Mouse (Mus musculus) megakaryocyte, embryonic 14.5 days (primary cell): ENCODE results near the gene Rnf113a2. TPM values are rescaled to one million over a fixed set of nuclear protein-coding genes. Genes with fewer than 3 reads are reported as not detected.
A peak's percentile ranks its signal among the peaks of the same experiment; 100 is the strongest.

Source experiments
- H3K27me3 ChIP-seq: replicated peaks from 2 replicates; pipeline ENCODE3; 2012; ENCODE audit warnings: inconsistent platforms
- H3K36me3 ChIP-seq: replicated peaks from 2 replicates; pipeline ENCODE3; 2012; ENCODE audit warnings: low read length, inconsistent platforms, mixed read lengths
- H3K4me1 ChIP-seq: 2 replicates; pipeline ENCODE4 v1.6.1; 2012; ENCODE audit warnings: inconsistent platforms
- H3K4me3 ChIP-seq: replicated peaks from 2 replicates; pipeline ENCODE3; 2012; ENCODE audit warnings: moderate library complexity, mild to moderate bottlenecking, inconsistent platforms
- H3K9me3 ChIP-seq: 2 replicates; pipeline ENCODE4 v1.6.1; 2012; ENCODE audit warnings: inconsistent platforms
- FLI1 ChIP-seq: IDR thresholded peaks from 2 replicates; pipeline ENCODE4 v1.6.1; 2012; ENCODE audit warnings: low read length, inconsistent platforms, mixed read lengths
- GATA1 ChIP-seq: IDR thresholded peaks from 3 replicates; pipeline ENCODE4 v1.6.1; 2012; ENCODE audit warnings: mixed read lengths, low read length, inconsistent platforms, borderline replicate concordance
- polyA plus RNA-seq: library from polyadenylated mRNA; stranded (reverse); fragments of >175 nt; gene quantifications from 2 replicates; pipeline ENCODE4 v1.2.3, GENCODE M21; 2012; ENCODE audit warnings: low replicate concordance; ENCODE audit not compliant: insufficient read depth

Rnf113a2 gene
- polyA plus RNA-seq, 1 experiment: 24.6 TPM

DNA sequence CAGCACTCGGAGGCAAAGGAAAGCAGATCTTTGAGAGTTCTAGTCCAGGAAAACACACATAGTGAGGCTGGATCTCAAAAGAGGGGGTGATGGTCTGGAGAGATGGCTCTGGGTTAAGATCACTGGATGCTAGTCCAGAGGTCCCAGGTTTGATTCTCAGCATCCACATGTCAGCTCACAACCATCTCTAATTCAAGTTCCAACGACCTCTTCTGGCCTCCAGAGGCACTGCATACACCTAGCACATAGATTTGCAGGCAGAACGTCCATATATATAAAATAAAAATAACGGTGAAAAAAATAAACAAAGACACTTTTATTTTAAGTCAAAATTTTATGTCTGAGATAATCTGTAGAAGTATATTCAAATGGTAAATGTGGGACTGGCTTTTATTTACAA, 9.7 kb upstream of the Rnf113a2 start:
- H3K4me1 ChIP-seq: peaks cover 14% of the 10 kb centered on the region
- H3K4me3 ChIP-seq: no peak overlapping the region
- H3K9me3 ChIP-seq: no peaks in the 10 kb centered on the region; the same call in 1 of the 2 replicates
- no peaks in the 10 kb centered on the region for H3K27me3 ChIP-seq
- TF ChIP-seq GATA1 (no peak), FLI1 (no peak)
- H3K36me3 ChIP-seq: no peaks in the 10 kb centered on the region

DNA sequence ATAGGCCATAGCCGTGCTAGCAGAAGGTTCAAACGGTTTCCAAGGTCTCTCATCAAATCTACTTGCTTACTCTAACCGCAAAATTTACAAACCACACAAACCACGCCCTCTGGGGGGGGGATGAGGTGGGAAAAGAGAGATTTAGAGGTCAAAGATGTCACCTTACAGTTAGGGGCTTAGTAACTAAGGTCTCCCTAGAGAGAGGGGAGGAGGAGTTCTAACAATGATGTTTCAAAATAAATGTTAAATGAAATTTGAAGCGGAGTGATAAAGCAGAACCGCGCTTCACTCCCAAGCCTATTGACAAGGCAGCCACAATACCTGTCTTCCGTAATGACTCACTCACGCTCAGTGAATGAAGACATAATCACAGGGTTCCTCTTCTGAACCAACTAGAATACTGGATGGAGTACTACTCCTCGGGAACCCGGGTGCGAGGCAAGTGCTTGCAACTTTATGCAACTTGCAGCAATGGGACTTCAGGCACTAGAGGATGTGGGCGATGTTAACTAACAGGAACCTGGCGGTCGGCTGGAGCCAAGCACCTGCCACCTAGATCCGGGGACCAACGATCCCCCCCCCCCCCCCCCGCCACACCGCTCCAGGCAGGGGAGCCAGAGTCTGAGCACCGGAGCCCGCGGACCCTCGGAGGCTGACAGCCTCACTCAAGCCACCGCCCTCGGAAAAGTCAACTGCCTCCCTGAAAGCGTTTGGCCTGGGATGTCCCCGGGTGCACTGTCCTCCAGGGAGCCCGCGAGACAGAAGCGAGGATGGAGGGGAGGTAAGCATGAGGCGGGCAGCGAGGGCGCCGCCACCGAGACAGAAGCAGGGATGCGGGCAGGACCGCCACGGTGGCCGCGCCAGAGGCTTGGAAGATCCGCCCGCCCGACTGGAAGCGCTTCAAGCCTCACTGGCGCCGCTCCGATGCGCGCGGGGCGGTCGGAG, 8.8 kb upstream of the Rnf113a2 start:
- Histone ChIP-seq H3K4me1 (peaks cover 14% of the 10 kb centered on the region), H3K27me3 (no peaks in the 10 kb centered on the region), H3K9me3 (no peaks in the 10 kb centered on the region; the same call in 1 of the 2 replicates), H3K36me3 (no peaks in the 10 kb centered on the region), H3K4me3 (peak overlapping the region; percentile 97)
- TF ChIP-seq GATA1 (no peak), FLI1 (no peak)

DNA sequence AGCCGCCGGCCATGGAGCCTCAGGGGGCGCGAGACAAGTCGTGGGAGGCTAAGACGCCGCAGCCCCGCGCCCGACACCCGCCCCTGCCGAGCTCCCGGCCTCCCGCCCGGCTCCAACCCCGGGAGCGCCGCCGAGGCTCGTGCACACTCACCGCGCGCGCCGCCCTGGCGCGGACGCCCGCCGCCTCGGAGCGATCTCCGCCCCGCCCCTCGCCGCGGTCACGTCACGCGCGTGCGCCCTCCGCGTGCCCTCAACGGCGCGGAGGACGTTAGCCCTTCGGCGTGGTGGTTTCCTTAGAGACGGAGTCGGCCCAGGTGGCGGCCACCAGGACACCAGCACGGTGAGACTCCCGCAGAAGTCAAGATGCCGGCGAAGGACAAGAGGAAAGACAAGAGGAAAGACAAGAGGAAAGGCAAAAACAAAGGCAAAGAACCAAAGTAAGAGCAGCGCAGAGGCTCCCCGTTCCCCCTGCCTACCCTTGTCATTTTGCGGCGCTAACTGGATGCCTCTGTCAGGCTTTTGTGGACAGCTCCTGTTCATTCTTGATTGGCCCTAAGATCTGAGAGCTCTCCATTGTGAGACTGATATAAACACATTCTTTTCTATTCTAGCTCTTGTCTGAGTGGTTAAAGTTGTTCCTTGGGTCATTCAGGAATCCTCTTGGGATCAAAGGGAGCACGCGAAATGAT, 8.0 kb upstream of the Rnf113a2 start, which contains the start of the genes Entpd5 and Bbof1:
Gene Entpd5 (minus strand): TSS at position 211 of the 689 bp plus-strand sequence.
Gene Bbof1 (plus strand): TSS at position 253 of the 689 bp plus-strand sequence.
- Histone ChIP-seq H3K4me3 (peak within 1 kb of the TSS; percentile 97), H3K27me3 (no peaks in the 10 kb centered on the region), H3K4me1 (peaks cover 14% of the 10 kb centered on the region), H3K9me3 (no peaks in the 10 kb centered on the region; the same call in 1 of the 2 replicates), H3K36me3 (no peaks in the 10 kb centered on the region)
- TF ChIP-seq FLI1 (no peak), GATA1 (no peak)

DNA sequence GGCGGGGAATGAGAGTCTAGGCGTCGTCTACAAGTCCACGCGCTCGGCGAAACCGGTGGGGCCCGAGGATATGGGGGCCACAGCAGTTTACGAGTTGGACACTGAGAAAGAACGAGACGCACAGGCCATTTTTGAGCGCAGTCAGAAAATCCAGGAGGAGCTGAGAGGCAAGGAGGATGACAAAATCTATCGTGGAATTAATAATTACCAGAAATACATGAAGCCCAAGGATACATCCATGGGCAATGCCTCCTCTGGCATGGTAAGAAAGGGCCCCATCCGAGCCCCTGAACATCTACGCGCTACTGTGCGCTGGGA, 568 bp downstream of the Rnf113a2 start:
- TF ChIP-seq GATA1: no peak
- TF ChIP-seq FLI1: no peak
- Histone ChIP-seq H3K4me3 (peak overlapping the region; percentile 95), H3K9me3 (no peaks in the 10 kb centered on the region), H3K27me3 (no peaks in the 10 kb centered on the region), H3K4me1 (peaks cover 12% of the 10 kb centered on the region), H3K36me3 (peaks cover under 1% of the 10 kb centered on the region)

DNA sequence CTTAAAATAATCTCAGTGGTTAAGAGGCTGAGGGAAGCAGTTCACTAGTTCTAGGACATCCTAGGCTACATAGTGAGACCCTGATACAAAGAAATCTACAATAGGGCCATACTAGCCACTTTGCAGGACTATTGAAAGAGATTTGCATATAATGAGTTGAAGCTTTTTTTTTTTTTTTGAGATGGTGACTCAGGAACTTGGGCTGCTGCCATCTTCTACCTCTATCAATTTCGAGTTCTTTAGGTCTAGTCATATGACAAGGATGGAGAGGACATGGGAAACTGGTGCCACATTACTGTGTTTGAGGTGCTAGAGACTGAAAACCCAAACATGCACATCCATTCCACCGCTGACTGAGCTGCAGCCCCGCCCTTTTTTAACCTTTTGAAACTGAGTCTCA, 7.0 kb downstream of the Rnf113a2 start:
- Histone ChIP-seq H3K27me3 (no peaks in the 10 kb centered on the region), H3K9me3 (no peaks in the 10 kb centered on the region), H3K36me3 (peaks cover 4% of the 10 kb centered on the region), H3K4me1 (peaks cover 27% of the 10 kb centered on the region), H3K4me3 (no peak overlapping the region)
- no peak for TF ChIP-seq FLI1
- TF ChIP-seq GATA1: no peak

DNA sequence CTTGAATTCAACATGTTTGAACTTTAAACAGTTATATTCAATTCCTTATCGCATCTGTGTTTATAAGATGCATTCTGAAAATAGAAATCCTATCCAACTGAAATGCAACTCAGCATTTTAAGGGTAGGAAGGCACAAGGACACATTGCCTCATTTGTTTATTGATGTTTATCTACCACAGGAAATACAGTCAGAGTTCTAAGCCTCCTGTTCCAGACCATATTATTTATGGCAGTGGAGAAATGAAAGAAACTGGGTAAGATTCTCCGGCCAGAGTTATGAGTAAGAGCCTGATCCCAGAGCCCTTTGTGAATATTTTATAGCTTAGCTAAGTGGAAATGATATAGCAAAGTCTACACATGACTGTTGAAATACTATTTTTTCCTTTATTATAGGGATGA, 12.8 kb downstream of the Rnf113a2 start:
- no peak overlapping the region for H3K4me3 ChIP-seq
- H3K4me1 ChIP-seq: peaks cover 3% of the 10 kb centered on the region; the same call in 1 of the 2 replicates
- no peaks in the 10 kb centered on the region for H3K27me3 ChIP-seq
- TF ChIP-seq FLI1: no peak
- no peak for TF ChIP-seq GATA1
- H3K36me3 ChIP-seq: peaks cover 37% of the 10 kb centered on the region
- H3K9me3 ChIP-seq: no peaks in the 10 kb centered on the region

DNA sequence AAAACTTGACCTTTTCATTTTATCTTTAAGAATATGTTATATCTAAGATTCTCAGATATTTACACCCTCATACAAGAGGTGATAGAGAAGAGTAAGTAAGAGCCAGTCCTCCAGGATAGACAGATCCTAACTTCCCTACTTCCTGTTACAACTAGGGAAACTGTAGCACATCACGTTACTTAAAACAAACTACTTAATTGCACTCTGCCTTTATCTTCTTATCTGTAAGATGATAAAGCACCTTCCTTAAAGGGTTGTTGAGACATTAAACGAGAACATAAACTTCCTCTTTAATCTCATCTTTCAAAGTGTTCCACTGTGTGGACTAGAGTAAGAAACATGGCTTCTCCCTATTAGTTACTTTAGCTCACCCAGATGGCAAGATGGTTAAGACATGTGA, 21.7 kb downstream of the Rnf113a2 start:
- Histone ChIP-seq H3K4me3 (no peak overlapping the region), H3K9me3 (peaks cover 17% of the 10 kb centered on the region), H3K4me1 (no peaks in the 10 kb centered on the region), H3K36me3 (peaks cover 47% of the 10 kb centered on the region), H3K27me3 (no peaks in the 10 kb centered on the region)
- no peak for TF ChIP-seq GATA1

DNA sequence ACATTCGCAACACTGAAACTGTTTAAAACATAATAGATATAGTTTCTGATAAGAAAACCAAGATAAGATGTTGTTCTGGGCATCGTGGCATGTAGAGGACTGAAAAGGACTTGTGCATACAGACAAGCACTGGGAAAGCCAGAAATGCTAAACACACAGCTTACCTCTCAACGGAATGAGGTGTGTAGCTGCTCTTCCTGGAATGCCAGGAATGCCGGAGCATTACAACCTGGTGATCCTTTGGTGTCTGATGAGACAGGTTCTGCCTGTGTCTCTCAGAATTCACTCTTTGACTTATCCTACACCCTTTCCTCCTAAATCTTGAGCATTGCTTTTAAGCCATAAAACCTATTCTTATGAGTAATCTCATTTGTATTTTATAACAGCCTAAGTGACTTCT, 25.5 kb downstream of the Rnf113a2 start:
- Histone ChIP-seq H3K4me3 (no peak overlapping the region), H3K4me1 (peaks cover 6% of the 10 kb centered on the region; the same call in 1 of the 2 replicates), H3K36me3 (peaks cover 29% of the 10 kb centered on the region), H3K27me3 (peaks cover 4% of the 10 kb centered on the region), H3K9me3 (peaks cover 17% of the 10 kb centered on the region)
- no peak for TF ChIP-seq GATA1
- no peak for TF ChIP-seq FLI1

DNA sequence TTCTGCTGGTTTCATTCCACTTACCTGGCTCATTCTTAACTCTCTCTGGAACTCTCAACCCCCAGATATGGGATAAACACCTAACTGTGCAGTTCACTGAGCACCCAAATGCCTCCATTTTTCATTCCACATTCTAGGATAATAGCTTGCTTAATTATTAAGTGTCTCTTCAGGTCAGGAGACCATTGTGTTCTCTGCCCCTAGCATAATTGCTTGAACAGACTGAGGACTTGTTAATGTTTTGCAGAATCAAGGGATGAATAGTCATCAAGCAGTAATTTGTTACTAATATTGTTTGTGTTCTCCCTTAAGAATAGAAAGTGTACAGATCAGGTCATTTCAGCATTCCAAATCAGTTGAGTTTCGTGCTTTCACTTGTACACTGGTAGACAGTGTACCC, 30.4 kb downstream of the Rnf113a2 start:
- no peaks in the 10 kb centered on the region for H3K9me3 ChIP-seq
- no peaks in the 10 kb centered on the region for H3K36me3 ChIP-seq
- H3K4me1 ChIP-seq: peaks cover 21% of the 10 kb centered on the region
- H3K27me3 ChIP-seq: peaks cover 4% of the 10 kb centered on the region
- TF ChIP-seq FLI1 (no peak), GATA1 (no peak)
- no peak overlapping the region for H3K4me3 ChIP-seq

DNA sequence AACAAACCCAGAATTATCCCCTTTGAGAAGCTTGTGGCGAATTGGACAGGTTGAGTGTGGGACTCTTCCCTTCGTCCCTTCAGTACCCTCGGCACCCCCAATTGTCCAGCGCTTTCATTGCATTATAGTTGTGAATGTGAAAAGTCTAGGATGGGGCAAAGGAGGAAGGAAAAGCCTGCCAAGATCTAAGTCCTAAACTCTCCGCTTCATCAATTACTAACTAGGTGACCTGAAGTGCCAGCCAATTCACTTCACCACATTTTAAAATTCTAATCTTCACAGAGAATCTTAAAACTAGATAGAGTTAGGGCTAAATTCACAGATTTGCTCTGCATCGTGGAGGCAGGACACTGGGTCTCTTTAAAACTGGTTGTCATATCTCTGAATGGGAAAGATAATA, 31.2 kb downstream of the Rnf113a2 start:
- no peaks in the 10 kb centered on the region for H3K36me3 ChIP-seq
- peaks cover 4% of the 10 kb centered on the region for H3K27me3 ChIP-seq
- no peaks in the 10 kb centered on the region for H3K9me3 ChIP-seq
- TF ChIP-seq GATA1: no peak
- no peak for TF ChIP-seq FLI1
- H3K4me1 ChIP-seq: peaks cover 29% of the 10 kb centered on the region
- no peak overlapping the region for H3K4me3 ChIP-seq
